13 mouse cellular contexts compared by ENCODE assay signal in the genomic region with DNA sequence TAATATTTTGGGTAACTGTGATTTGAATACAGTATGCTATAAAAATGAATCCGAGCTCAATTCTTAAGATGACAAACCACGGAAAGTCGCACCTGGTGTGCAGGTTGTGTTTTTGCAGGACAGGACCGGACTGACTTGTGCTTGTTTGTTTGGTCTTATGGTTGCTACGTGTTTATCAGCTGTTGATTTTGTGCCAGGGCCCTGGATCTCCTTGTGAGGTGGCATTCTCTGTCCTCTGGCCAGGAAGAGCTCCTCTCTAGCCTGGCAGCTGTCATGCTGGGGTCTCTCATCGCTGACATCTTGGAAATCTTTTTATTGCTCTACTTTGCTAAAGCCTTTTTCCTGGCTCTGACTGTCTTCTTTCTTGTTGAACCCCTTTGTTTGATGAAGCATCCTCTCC.
"Had no signal": no experiment of that assay in that cellular context is flagged by ENCODE, and none has a peak within 500 bp of the region (broad histone marks: within the 10 kb centered on the region; RNA-seq: fewer than 3 reads in every experiment).

No protein-coding gene starts in this region.

- H3K36me3 ChIP-seq: limb, embryonic 13.5 days; midbrain, embryonic 12.5 days; stomach, embryonic 15.5 days had no signal

- H3K4me2 ChIP-seq: limb, embryonic 13.5 days; midbrain, embryonic 12.5 days; stomach, embryonic 15.5 days had no signal

- H3K9me3 ChIP-seq: limb, embryonic 13.5 days; midbrain, embryonic 12.5 days; stomach, embryonic 15.5 days had no signal

- H3K4me3 ChIP-seq: limb, embryonic 13.5 days; midbrain, embryonic 12.5 days; stomach, embryonic 15.5 days had no signal

- DNase-seq: kidney, postnatal 36 days; layer of hippocampus, adult 9-11 months; layer of hippocampus, postnatal 36 days; lung, adult 18-20 months; right cerebral cortex, postnatal 4 days; spleen, adult 18-20 months; thymus, adult 2 months; thymus, postnatal 25 days had no signal

- H3K27me3 ChIP-seq: midbrain, embryonic 12.5 days; stomach, embryonic 15.5 days had no signal

- H3K9ac ChIP-seq: limb, embryonic 13.5 days; liver, embryonic 14.5 days; midbrain, embryonic 12.5 days; stomach, embryonic 15.5 days had no signal

- H3K27ac ChIP-seq: kidney, postnatal 0 days; limb, embryonic 13.5 days; liver, embryonic 14.5 days; midbrain, embryonic 12.5 days; stomach, embryonic 15.5 days had no signal
